Mouse (Mus musculus): ENCODE results near the gene Adm2. TPM values are rescaled to one million over a fixed set of nuclear protein-coding genes. Genes with fewer than 3 reads are reported as not detected.

Gene Adm2
- not detected in 2 replicates for polyA plus RNA-seq (2015; fragmentation: Nextera tagmentation; extraction: Ambion mirVana)

DNA sequence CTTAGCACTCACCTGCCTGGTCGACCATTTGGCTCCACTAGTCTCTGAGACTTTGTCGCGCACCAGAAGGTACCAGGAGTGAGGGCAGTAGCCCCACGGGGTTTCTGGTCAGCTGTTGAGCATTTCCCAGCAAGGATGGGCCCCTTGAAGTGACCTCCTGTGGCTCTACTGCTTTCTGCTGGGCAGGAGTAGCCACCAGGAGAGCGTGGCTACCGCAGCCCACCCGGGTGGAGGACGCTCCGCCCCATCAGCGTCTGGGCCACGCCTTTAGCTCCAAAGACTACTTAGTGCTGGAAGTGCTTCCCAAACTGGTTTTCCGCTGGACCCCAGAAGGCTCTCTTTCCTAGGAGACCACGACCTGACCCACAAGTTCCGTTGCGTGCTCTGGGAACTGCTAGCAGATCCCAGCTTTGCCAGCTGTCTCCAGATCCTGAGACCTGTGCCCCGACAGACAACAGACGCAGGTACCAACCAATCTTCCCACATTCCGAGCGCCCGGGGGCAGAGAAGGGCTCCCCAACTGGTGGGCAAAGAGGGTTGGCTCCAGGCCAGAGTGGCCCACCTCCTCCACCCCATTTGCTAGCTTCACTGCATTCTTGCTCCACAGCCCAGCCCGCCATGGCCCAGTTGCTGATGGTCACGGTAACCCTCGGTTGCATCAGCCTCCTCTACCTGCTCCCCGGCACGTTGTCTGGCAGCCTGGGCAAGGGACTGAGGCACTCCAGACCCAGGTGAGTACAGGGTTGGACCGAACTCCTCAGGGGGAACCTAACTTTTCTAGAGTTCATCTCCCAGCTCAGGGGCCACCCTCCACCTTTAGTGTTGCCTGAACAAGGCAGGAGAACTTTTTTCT lies at the start of gene Adm2:
Gene Adm2, plus strand, starts transcription at position 51 of the 853 bp plus-strand sequence.

DNA sequence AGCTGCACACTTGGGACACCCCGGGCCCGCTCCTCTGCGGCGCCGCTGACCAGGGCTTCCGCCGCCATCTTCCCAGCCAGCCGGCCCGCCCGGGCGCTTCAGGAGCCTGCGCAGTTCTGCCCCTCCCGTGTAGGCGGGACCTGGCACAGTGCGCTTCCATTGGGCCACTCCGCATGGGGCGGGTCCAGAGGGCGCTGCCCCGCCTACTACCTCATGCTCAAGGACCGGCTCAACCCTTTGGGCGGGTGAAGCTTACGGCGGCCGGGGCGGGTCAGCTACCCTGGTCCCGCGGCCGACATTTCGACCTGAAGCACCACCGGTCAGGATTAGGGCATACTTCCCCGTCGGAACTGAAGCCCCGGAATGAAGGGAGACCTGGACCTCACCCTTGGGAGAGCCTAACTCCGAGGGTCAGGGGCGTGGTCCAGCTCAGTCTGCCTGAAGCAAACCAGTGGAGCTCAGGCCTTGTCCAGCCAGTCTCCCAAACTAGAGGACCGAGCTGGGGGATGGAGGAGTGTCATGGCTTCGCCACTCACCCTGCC lies 7.3 kb upstream of the Adm2 start, which contains the start of gene Sbf1:
Gene Sbf1, minus strand, starts transcription at position 122 of the 542 bp plus-strand sequence.

DNA sequence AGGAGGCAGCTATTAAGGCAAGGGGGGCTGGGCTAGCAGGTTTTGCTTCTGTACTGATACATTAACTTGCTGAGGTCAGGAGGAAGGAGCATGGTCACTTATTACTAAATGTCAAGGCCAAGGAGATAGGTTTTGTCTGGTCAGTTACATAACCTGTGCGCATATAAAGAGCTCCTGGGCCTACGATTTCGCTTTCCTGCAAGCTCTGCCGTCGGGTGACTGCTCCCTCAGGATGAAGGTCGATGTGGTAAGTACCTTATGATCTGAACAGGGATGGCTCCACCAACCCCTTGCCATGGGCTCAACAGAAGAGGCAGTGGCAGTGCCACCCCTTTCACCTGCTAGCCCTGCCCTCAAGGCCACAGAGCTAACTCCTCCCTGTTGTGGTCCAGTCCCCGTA lies 11.8 kb downstream of the Adm2 start, which contains the start of gene Miox:
Gene Miox, plus strand, starts transcription at position 128 of the 400 bp plus-strand sequence.

DNA sequence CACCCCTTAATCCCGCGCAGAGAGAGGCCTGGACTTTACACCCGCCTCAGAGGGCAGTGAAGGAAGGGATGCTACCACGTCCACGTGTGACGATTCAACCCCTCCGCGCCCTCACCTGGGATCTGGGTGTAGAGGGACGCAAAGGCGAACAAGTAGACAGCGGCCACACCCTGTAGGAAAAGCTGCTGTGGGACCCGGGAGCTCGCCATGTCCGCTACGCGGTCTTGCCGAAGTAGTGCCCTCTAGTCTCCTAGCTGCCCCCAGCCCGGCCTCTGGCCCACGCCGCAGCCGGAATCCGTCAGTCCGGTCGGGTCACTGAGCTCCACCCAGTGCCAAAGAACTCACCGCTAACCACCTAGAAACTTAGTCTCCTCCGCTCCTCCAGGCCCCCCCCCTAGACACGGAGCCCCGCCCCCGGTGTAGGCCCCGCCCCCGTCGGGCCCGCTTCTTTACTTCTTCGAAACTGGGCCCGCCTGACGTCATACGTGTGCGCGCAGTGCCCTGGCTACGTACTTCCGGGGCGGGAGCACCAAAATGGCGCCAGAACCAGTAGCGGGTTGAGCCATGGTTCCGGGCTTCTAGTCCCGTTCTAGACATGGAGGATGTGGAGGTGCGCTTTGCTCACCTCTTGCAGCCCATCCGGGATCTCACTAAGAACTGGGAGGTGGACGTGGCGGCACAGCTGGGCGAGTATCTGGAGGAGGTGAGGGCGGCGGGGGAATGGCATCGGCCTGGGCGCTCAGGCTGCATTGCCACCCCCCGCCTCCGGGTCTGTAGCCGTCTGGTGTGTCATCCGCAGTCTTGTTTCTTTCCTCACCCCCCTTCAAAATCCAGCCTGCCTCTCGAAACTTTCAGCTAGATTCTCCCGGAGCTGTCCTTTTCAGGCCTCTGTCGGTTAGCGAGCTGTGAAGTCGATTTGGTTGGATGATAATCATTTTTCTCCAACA lies 33.0 kb downstream of the Adm2 start, which contains the start of the genes Lmf2 and Ncaph2:
Gene Lmf2, minus strand, starts transcription at position 419 of the 947 bp plus-strand sequence.
Gene Ncaph2, plus strand, starts transcription at position 479 of the 947 bp plus-strand sequence.

DNA sequence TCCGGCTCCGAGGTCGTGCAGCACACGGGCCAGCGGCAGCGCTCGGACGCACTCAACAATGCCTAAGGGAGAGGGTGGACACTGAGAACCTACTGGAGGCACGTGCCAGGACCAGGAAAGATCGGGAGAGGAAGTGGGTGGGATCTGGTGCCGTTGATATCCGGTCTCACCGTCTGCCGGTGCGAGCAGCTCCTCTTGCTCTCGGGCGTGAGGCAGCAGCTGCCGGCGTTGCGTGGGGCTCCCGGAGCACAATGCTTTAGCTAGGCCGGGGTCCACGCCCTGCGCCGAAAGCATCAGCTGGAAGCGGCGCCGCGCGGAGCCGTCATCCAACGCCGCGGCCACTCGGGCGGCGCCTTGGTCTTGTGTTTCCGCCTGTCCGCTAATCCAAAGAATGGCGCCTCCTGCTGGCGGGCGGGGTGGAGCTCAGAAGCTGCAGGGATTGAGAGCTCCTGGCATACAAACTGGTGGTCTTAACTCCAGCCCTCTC lies 51.3 kb downstream of the Adm2 start, which contains the start of gene Sco2:
Gene Sco2, minus strand, starts transcription at position 85 of the 487 bp plus-strand sequence.

Small RNAs within 50 kb of the gene (microRNA-seq; reads per million reads assigned to microRNA genes)
- gene Mir6959: 0 to 0.81 reads per million in 2 experiments

Other genes with a start within 250 kb of the Adm2 start
- 31.5 and 35.4 TPM in 2 replicates for gene Trabd, start 247.6 kb upstream of the Adm2 start, polyA plus RNA-seq (2015; fragmentation: Nextera tagmentation; extraction: Ambion mirVana)
- gene Selenoo, start 233.6 kb upstream of the Adm2 start, polyA plus RNA-seq (2015; fragmentation: Nextera tagmentation; extraction: Ambion mirVana): 9.4 and 10.0 TPM in 2 replicates
- gene Tubgcp6, start 199.6 kb upstream of the Adm2 start, polyA plus RNA-seq (2015; fragmentation: Nextera tagmentation; extraction: Ambion mirVana): 5.1 and 6.6 TPM in 2 replicates
- 8.8 and 10.3 TPM in 2 replicates for gene Hdac10, start 194.0 kb upstream of the Adm2 start, polyA plus RNA-seq (2015; fragmentation: Nextera tagmentation; extraction: Ambion mirVana)
- gene Mapk12, start 182.0 kb upstream of the Adm2 start, polyA plus RNA-seq (2015; fragmentation: Nextera tagmentation; extraction: Ambion mirVana): 44.6 and 44.9 TPM in 2 replicates
- 1.2 and 1.5 TPM in 2 replicates for gene Mapk11, start 173.1 kb upstream of the Adm2 start, polyA plus RNA-seq (2015; fragmentation: Nextera tagmentation; extraction: Ambion mirVana)
- gene Plxnb2, start 141.9 kb upstream of the Adm2 start, polyA plus RNA-seq (2015; fragmentation: Nextera tagmentation; extraction: Ambion mirVana): 42.0 and 42.7 TPM in 2 replicates
- gene Dennd6b, start 126.2 kb upstream of the Adm2 start, polyA plus RNA-seq (2015; fragmentation: Nextera tagmentation; extraction: Ambion mirVana): 14.0 and 17.0 TPM in 2 replicates
- gene Ppp6r2, start 111.2 kb upstream of the Adm2 start, polyA plus RNA-seq (2015; fragmentation: Nextera tagmentation; extraction: Ambion mirVana): 27.4 and 27.8 TPM in 2 replicates
- 23.1 and 26.3 TPM in 2 replicates for gene Sbf1, start 7.4 kb upstream of the Adm2 start, polyA plus RNA-seq (2015; fragmentation: Nextera tagmentation; extraction: Ambion mirVana)
- gene Miox, start 11.7 kb downstream of the Adm2 start, polyA plus RNA-seq (2015; fragmentation: Nextera tagmentation; extraction: Ambion mirVana): not detected in 2 replicates
- 27.3 and 34.7 TPM in 2 replicates for gene Lmf2, start 32.9 kb downstream of the Adm2 start, polyA plus RNA-seq (2015; fragmentation: Nextera tagmentation; extraction: Ambion mirVana)
- gene Ncaph2, start 33.0 kb downstream of the Adm2 start, polyA plus RNA-seq (2015; fragmentation: Nextera tagmentation; extraction: Ambion mirVana): 58.0 and 70.8 TPM in 2 replicates
- gene Sco2, start 51.1 kb downstream of the Adm2 start, polyA plus RNA-seq (2015; fragmentation: Nextera tagmentation; extraction: Ambion mirVana): 6.5 and 7.5 TPM in 2 replicates
- 0.96 and 1.4 TPM in 2 replicates for gene Tymp, start 54.3 kb downstream of the Adm2 start, polyA plus RNA-seq (2015; fragmentation: Nextera tagmentation; extraction: Ambion mirVana)
- 0.61 and 1.2 TPM in 2 replicates for gene Odf3b, start 56.6 kb downstream of the Adm2 start, polyA plus RNA-seq (2015; fragmentation: Nextera tagmentation; extraction: Ambion mirVana)
- gene Klhdc7b, start 62.2 kb downstream of the Adm2 start, polyA plus RNA-seq (2015; fragmentation: Nextera tagmentation; extraction: Ambion mirVana): not detected in 2 replicates
- not detected in 2 replicates for gene Syce3, start 87.8 kb downstream of the Adm2 start, polyA plus RNA-seq (2015; fragmentation: Nextera tagmentation; extraction: Ambion mirVana)
- 150 and 169 TPM in 2 replicates for gene Cpt1b, start 103.1 kb downstream of the Adm2 start, polyA plus RNA-seq (2015; fragmentation: Nextera tagmentation; extraction: Ambion mirVana)
- 1.7 and 2.0 TPM in 2 replicates for gene C730034F03Rik, start 106.9 kb downstream of the Adm2 start, polyA plus RNA-seq (2015; fragmentation: Nextera tagmentation; extraction: Ambion mirVana)
- gene Gm44502, start 107.0 kb downstream of the Adm2 start, polyA plus RNA-seq (2015; fragmentation: Nextera tagmentation; extraction: Ambion mirVana): 0.17 and 0.41 TPM in 2 replicates
- gene Chkb, start 107.2 kb downstream of the Adm2 start, polyA plus RNA-seq (2015; fragmentation: Nextera tagmentation; extraction: Ambion mirVana): 71.2 and 83.3 TPM in 2 replicates
- gene Mapk8ip2, start 131.2 kb downstream of the Adm2 start, polyA plus RNA-seq (2015; fragmentation: Nextera tagmentation; extraction: Ambion mirVana): 0.14 and 0.15 TPM in 2 replicates
- 12.0 and 13.8 TPM in 2 replicates for gene Arsa, start 154.7 kb downstream of the Adm2 start, polyA plus RNA-seq (2015; fragmentation: Nextera tagmentation; extraction: Ambion mirVana)
- 0.40 and 0.82 TPM in 2 replicates for gene Shank3, start 176.9 kb downstream of the Adm2 start, polyA plus RNA-seq (2015; fragmentation: Nextera tagmentation; extraction: Ambion mirVana)
- 0.14 TPM in 1 of 2 replicates, not detected in the other for gene Acr, start 245.6 kb downstream of the Adm2 start, polyA plus RNA-seq (2015; fragmentation: Nextera tagmentation; extraction: Ambion mirVana)

Data from skeletal muscle tissue, postnatal 0 days (tissue).